Mouse (Mus musculus) CH12.LX (cell line): Measurements from ENCODE around the gene Dkk1. TPM values are rescaled to one million over a fixed set of nuclear protein-coding genes. Genes with fewer than 3 reads are reported as not detected.
"Not testable (repeated sequence)": the region's sequence is repeated elsewhere in the genome, so short reads cannot be mapped to it uniquely, and the experiment has no call there.

Experiments
- DNase-seq: peaks from one replicate; pipeline ENCODE4 v3.0.0-alpha.2; 2013; ENCODE audit errors: extremely low read depth
- H3K27ac ChIP-seq: 2 replicates; pipeline ENCODE4 v1.5.1; 2012; ENCODE audit warnings: low read depth, mild to moderate bottlenecking, control low read depth, moderate library complexity; ENCODE audit not compliant: insufficient read depth
- H3K27me3 ChIP-seq: replicated peaks from 2 replicates; pipeline ENCODE3; 2012; ENCODE audit warnings: inconsistent platforms
- H3K36me3 ChIP-seq, 2 experiments: replicated peaks in 1 of 2; 2 replicates each; pipeline versions ENCODE3 to v1.6.1; 2012; ENCODE audit warnings: inconsistent platforms in 1 of 2, low read length in 1 of 2, mild to moderate bottlenecking in 1 of 2, mixed read lengths in 1 of 2, moderate library complexity in 1 of 2; ENCODE audit not compliant: control insufficient read depth in 1 of 2, insufficient read depth in 1 of 2
- H3K4me1 ChIP-seq, 2 experiments: 2 replicates each; pipeline ENCODE4 v1.6.1; 2012; ENCODE audit warnings: inconsistent platforms in 1 of 2, moderate library complexity in 1 of 2; ENCODE audit not compliant: insufficient read depth in 2 of 2, control insufficient read depth in 1 of 2
- H3K4me2 ChIP-seq: 2 replicates; pipeline ENCODE4 v1.6.1; 2012; ENCODE audit warnings: low read depth, mild to moderate bottlenecking, control low read depth; ENCODE audit not compliant: poor library complexity, insufficient read depth, severe bottlenecking
- H3K4me3 ChIP-seq, 3 experiments: fragments of 150-350 bp in 1 of 3; sonication (generic) in 1 of 3; replicated peaks in 1 of 3; 2 replicates each; pipeline versions ENCODE3 to v1.5.1; 2011 to 2012; ENCODE audit warnings: low read depth in 2 of 3, low read length in 2 of 3, mild to moderate bottlenecking in 2 of 3, moderate library complexity in 2 of 3, control low read depth in 1 of 3, improper control_type of control experiment in 1 of 3, inconsistent platforms in 1 of 3, mixed read lengths in 1 of 3; ENCODE audit not compliant: poor library complexity in 1 of 3
- H3K79me2 ChIP-seq: replicated peaks from 2 replicates; pipeline ENCODE4 v1.6.1; 2012; ENCODE audit warnings: mild to moderate bottlenecking, moderate library complexity; ENCODE audit not compliant: control insufficient read depth, poor library complexity, insufficient read depth, severe bottlenecking; ENCODE audit errors: extremely low read depth
- H3K9ac ChIP-seq: 2 replicates; pipeline ENCODE4 v1.6.1; 2012; ENCODE audit warnings: low read depth, mild to moderate bottlenecking, control low read depth, moderate library complexity; ENCODE audit not compliant: insufficient read depth
- H3K9me3 ChIP-seq: replicated peaks from 2 replicates; pipeline ENCODE3; 2012; ENCODE audit warnings: low read length, inconsistent platforms, mixed read lengths
- CHD2 ChIP-seq: IDR thresholded peaks from 2 replicates; pipeline ENCODE4 v1.6.1; 2011; ENCODE audit warnings: low read length, improper control_type of control experiment
- CTCF ChIP-seq, 2 experiments: IDR thresholded peaks in 1 of 2; conservative IDR thresholded peaks in 1 of 2; 2 replicates each; pipeline ENCODE4 v1.5.1; 2011 to 2012; ENCODE audit warnings: low read depth in 2 of 2, low read length in 2 of 2, improper control_type of control experiment in 1 of 2, inconsistent platforms in 1 of 2, mild to moderate bottlenecking in 1 of 2, moderate library complexity in 1 of 2
- E2F4 ChIP-seq: IDR thresholded peaks from 2 replicates; pipeline ENCODE4 v1.6.1; 2011; ENCODE audit warnings: low read depth, low read length, improper control_type of control experiment; ENCODE audit not compliant: insufficient replicate concordance
- ELF1 ChIP-seq: IDR thresholded peaks from 2 replicates; pipeline ENCODE4 v1.6.1; 2014; ENCODE audit warnings: low read depth, mild to moderate bottlenecking, inconsistent platforms, low read length, improper control_type of control experiment
- EP300 ChIP-seq: IDR thresholded peaks from 2 replicates; pipeline ENCODE4 v1.6.1; 2011; ENCODE audit warnings: low read length, improper control_type of control experiment
- ETS1 ChIP-seq: conservative IDR thresholded peaks from 2 replicates; pipeline ENCODE4 v1.6.1; 2012; ENCODE audit warnings: low read depth, mild to moderate bottlenecking, inconsistent platforms, low read length, improper control_type of control experiment, moderate library complexity
- GABPA ChIP-seq: IDR thresholded peaks from 2 replicates; pipeline ENCODE4 v1.6.1; 2012; ENCODE audit warnings: low read depth, low read length, improper control_type of control experiment, inconsistent platforms; ENCODE audit not compliant: insufficient replicate concordance
- HCFC1 ChIP-seq: IDR thresholded peaks from 2 replicates; pipeline ENCODE4 v1.6.1; 2012; ENCODE audit warnings: low read depth, mild to moderate bottlenecking, inconsistent platforms, low read length, improper control_type of control experiment
- JUND ChIP-seq: conservative IDR thresholded peaks from 2 replicates; pipeline ENCODE4 v1.6.1; 2011; ENCODE audit warnings: low read depth, low read length, improper control_type of control experiment
- KAT2A ChIP-seq: IDR thresholded peaks from 2 replicates; pipeline ENCODE4 v1.6.1; 2012; ENCODE audit warnings: low read length, improper control_type of control experiment, inconsistent platforms; ENCODE audit not compliant: insufficient replicate concordance
- MAFK ChIP-seq: IDR thresholded peaks from 2 replicates; pipeline ENCODE4 v1.6.1; 2011; ENCODE audit warnings: low read length, improper control_type of control experiment; ENCODE audit not compliant: insufficient replicate concordance
- MXI1 ChIP-seq: IDR thresholded peaks from 2 replicates; pipeline ENCODE4 v1.6.1; 2011; ENCODE audit warnings: mild to moderate bottlenecking, low read depth, low read length, improper control_type of control experiment
- NELFE ChIP-seq: IDR thresholded peaks from 2 replicates; pipeline ENCODE4 v1.6.1; 2011; ENCODE audit warnings: low read depth, low read length, improper control_type of control experiment
- NRF1 ChIP-seq: IDR thresholded peaks from 2 replicates; pipeline ENCODE4 v1.6.1; 2014; ENCODE audit warnings: low read depth, mild to moderate bottlenecking, inconsistent platforms, low read length, improper control_type of control experiment, moderate library complexity
- PAX5 ChIP-seq: IDR thresholded peaks from 2 replicates; pipeline ENCODE4 v1.6.1; 2012; ENCODE audit warnings: low read length, inconsistent platforms, mixed read lengths
- POLR2AphosphoS2 ChIP-seq: IDR thresholded peaks from 2 replicates; pipeline ENCODE4 v1.6.1; 2011; ENCODE audit warnings: low read depth, low read length, improper control_type of control experiment
- SIN3A ChIP-seq: IDR thresholded peaks from 2 replicates; pipeline ENCODE4 v1.6.1; 2012; ENCODE audit warnings: low read length, improper control_type of control experiment, inconsistent platforms
- TBP ChIP-seq: conservative IDR thresholded peaks from 2 replicates; pipeline ENCODE4 v1.6.1; 2011; ENCODE audit warnings: low read depth, low read length, improper control_type of control experiment
- TCF12 ChIP-seq: IDR thresholded peaks from 2 replicates; pipeline ENCODE4 v1.6.1; 2014; ENCODE audit warnings: low read depth, mild to moderate bottlenecking, inconsistent platforms, low read length, improper control_type of control experiment
- USF1 ChIP-seq: IDR thresholded peaks from 2 replicates; pipeline ENCODE4 v1.6.1; 2014; ENCODE audit warnings: low read depth, mild to moderate bottlenecking, inconsistent platforms, low read length, improper control_type of control experiment
- USF2 ChIP-seq: conservative IDR thresholded peaks from 2 replicates; pipeline ENCODE4 v1.6.1; 2011; ENCODE audit warnings: low read depth, low read length, improper control_type of control experiment
- ZMIZ1 ChIP-seq: IDR thresholded peaks from 2 replicates; pipeline ENCODE4 v1.6.1; 2012; ENCODE audit warnings: low read depth, mild to moderate bottlenecking, inconsistent platforms, low read length, improper control_type of control experiment
- dilution Hi-C: fragments of 300-500 bp; cut with MboI; formaldehyde crosslinking; loops from 2 replicates; pipeline ENCODE4 v1.14.3; 2020; ENCODE audit warnings: low sequenced_read_pairs; ENCODE audit not compliant: extremely low pct_unique_long_range_greater_than_20kb, extremely low pct_ligation_motif_present
- in situ Hi-C: fragments of 300-500 bp; cut with MboI; formaldehyde crosslinking; loops from 3 replicates; pipeline ENCODE4 v1.14.3; 2019; ENCODE audit warnings: low sequenced_read_pairs, low pct_ligation_motif_present, low pct_unique_long_range_greater_than_20kb, mixed read lengths
- polyA plus RNA-seq: library from polyadenylated mRNA; unstranded; fragments of >175 nt; gene quantifications from 2 replicates; pipeline ENCODE4 v1.2.1, GENCODE M21; 2012; ENCODE audit warnings: low read depth; ENCODE audit not compliant: insufficient read length
- total RNA-seq, 2 experiments: library from RNA; depleted of rRNA; stranded (reverse); fragments of 300-350 nt in 1 of 2; fragments of >200 nt in 1 of 2; gene quantifications; 2 replicates each; pipeline ENCODE4 v1.2.3; 2012 to 2014

Gene Dkk1
- total and polyA plus RNA-seq, 3 experiments: not detected

DNA sequence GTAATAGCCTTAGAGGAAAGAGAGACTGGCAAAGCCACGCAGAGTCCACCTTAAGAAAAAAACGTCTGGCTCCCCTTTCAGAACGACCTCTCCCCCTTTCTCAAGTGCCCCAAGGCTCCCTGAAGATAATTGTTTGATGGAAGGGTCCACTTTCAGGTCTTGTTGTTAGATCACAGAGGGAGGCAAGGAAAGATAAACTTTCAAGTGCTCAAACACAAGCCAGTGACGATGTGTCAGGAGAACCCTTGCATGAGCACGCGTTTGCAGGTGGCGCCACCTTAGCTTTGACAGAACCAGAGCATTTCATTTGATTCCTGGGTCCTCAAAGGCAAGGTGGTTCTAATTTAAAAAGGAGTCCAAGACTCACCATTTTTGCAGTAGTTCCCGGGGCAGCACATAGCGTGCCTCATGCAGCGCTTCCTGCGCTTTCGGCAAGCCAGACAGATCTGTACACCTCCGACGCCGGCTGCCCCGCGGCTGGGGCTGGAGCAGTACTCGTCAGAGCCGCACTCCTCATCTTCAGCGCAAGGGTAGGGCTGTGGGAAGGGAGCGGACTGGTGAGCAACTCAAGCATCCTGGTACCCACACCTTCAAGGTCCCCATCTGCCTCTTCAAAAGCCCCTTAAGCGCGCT, 938 bp downstream of the Dkk1 start:
- Histone ChIP-seq H3K27ac (no peak overlapping the region), H3K36me3 (no peaks in the 10 kb centered on the region), H3K4me1 (no peaks in the 10 kb centered on the region), H3K4me2 (no peak overlapping the region), H3K9me3 (no peaks in the 10 kb centered on the region), H3K9ac (no peak overlapping the region), H3K79me2 (no peaks in the 10 kb centered on the region), H3K27me3 (no peaks in the 10 kb centered on the region), H3K4me3 (no peak overlapping the region)
- no peak for DNase-seq
- dilution Hi-C loops (no loop called here), in situ Hi-C loops (no loop called here)
- TF ChIP-seq MXI1: no peak
- no peak for TF ChIP-seq PAX5
- TF ChIP-seq EP300: no peak
- TF ChIP-seq USF1: no peak
- no peak for TF ChIP-seq HCFC1
- TF ChIP-seq MAFK: no peak
- TF ChIP-seq ETS1: no peak
- TF ChIP-seq NELFE: no peak
- no peak for TF ChIP-seq GABPA
- TF ChIP-seq POLR2AphosphoS2: no peak
- no peak for TF ChIP-seq E2F4

DNA sequence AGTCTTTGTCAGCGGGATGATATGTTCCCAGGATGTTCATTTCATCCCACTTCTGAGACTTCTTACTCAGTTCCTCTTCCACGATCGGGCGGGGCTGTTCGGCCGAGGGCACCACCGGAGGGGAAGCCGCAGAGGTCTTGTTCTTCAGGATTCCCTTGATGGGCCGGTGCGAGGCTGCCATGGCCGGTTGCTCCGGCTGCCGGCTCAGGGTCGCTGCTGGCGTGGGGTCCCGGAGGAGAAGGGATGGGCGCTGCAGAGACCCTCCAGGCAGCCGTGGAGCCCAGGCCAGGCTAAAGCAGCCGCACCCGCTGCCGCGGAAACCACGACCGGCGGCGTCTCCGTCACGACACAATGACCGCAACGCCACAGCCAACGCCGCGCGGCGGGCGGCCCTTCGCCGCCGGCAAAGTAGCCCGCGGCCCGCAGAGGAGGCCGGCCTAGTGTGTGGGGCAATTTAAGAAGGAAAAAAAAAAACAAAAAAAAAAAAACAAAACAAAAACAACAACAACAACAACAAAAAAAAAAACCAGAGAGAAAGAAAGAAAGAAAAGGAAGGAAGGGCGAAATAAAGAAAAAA, 10.0 kb downstream of the Dkk1 start:
- dilution Hi-C loops, H3K4me2 ChIP-seq, H3K4me3 ChIP-seq, H3K36me3 ChIP-seq, H3K9ac ChIP-seq, in situ Hi-C loops, H3K4me1 ChIP-seq, H3K27ac ChIP-seq, H3K27me3 ChIP-seq, H3K9me3 ChIP-seq, DNase-seq, H3K79me2 ChIP-seq: not testable (repeated sequence)

DNA sequence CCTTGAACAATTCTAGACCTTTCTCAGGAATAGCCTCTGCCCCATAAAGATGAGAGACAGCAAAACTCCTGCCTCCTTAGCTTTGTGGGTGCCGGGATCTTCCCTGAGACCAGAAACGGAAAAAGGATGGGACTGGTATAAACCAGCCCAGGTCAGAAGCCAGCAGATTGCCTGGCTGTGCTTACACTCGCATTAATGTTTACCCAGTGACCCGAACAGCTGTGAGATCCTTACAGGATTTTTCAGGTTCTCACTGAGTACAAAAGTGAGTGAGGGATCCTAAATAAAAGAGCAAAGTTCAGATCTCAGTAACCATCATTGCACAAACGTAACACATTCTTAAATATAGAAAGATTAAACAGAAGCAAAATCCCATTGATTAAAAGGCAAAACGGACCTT, 32.7 kb downstream of the Dkk1 start:
- dilution Hi-C loops (no loop called here), in situ Hi-C loops (no loop called here)
- no peak overlapping the region for H3K27ac ChIP-seq
- TF ChIP-seq USF1: no peak
- no peak for TF ChIP-seq CHD2
- no peak for TF ChIP-seq JUND
- no peak for TF ChIP-seq NRF1
- no peak for TF ChIP-seq ETS1
- no peak for TF ChIP-seq CTCF (conservative IDR thresholded peaks at IDR 0.05 in 1 of 2, IDR thresholded peaks at IDR 0.05 in 1 of 2; ENCODE audit: low read depth in 2 of 2, low read length in 2 of 2)
- TF ChIP-seq KAT2A: no peak
- TF ChIP-seq TCF12: no peak
- no peak for TF ChIP-seq SIN3A
- TF ChIP-seq ELF1: no peak
- no peak for TF ChIP-seq USF2
- TF ChIP-seq ZMIZ1: no peak
- TF ChIP-seq TBP: no peak
- TF ChIP-seq EP300: no peak
- no peak for TF ChIP-seq MAFK
- H3K36me3 ChIP-seq: no peaks in the 10 kb centered on the region
- H3K4me1 ChIP-seq: peaks cover 0 to 2% of the 10 kb centered on the region in 2 experiments; a peak in 1 of 4 replicates
- no peak overlapping the region for H3K4me2 ChIP-seq
- H3K79me2 ChIP-seq: no peaks in the 10 kb centered on the region
- DNase-seq: no peak
- no peaks in the 10 kb centered on the region for H3K9me3 ChIP-seq
- H3K4me3 ChIP-seq: no peak overlapping the region
- no peak overlapping the region for H3K9ac ChIP-seq
- H3K27me3 ChIP-seq: no peaks in the 10 kb centered on the region
